Mouse (Mus musculus): ENCODE measurements around the gene Ranbp10.
A peak's percentile ranks its signal among the peaks of the same experiment; 100 is the strongest.

The Ranbp10 gene

DNA sequence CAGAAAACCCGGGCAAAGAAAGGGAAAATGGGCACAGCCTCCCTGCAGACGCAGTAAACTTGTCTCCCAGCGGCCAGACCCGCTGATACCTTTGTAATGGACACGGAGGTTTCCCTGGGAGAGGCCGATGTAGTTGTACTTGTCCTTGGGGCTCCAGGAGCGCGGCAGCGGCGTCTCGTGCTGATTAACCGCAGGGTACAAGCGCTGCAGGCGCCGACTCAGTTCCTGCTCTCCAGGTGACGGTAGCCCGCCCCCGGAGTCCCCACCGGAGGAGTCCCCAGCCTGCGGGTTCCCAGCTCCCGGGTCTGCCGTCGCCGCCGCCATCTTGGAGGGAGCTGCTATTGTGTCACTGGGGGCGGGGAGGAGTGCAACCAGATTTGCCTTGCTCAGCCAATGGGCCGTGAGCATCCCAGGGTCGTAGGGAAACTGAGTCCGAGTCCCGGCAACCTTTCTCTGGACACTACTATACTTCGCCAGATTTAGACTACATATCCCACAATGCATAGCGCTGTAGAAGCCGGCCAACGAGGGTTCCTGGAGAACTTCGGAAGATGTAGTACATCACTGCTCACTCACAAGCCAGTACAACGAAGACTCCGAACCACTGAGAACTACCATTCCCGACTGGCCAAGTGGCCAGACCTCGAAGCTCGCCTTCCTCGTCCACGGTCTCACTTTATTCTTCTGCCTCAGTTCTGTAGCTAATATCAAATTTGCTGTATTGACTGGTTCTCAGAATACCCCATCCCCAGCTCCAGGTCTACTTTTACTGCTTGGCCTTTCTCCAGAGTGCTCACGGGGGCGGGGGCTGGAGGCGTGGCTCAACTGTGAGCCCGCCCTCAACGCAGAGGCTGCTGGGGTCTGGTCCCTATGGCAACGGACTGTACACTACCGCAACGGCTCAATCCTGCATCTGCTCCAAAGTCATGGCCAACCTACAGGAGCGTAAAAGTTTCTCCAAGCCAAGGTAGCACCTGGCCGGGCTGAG lies at the start of gene Ranbp10, which contains the start of gene Tsnaxip1:
Ranbp10 (minus strand) TSS at position 490 of the 988 bp plus-strand sequence.
Tsnaxip1 (plus strand) TSS at position 871 of the 988 bp plus-strand sequence.
- peak; percentile 83 to 92 for DNase-seq (ENCODE audit: low spot score in 2 of 2)

- no peak for DNase-seq (ENCODE audit: low spot score in 2 of 2)
Measured at GRCm38 (mm10) chr8:105874301-105874700, 47.2 kb upstream of the Ranbp10 start.

GRCm38 (mm10) chr8:105866364-105867029 lies 39.3 kb upstream of the Ranbp10 start:
- DNase-seq (ENCODE audit: low spot score in 2 of 2) = no peak

GRCm38 (mm10) chr8:105861951-105862350 lies 34.8 kb upstream of the Ranbp10 start:
- peak in 1 of 2 experiments; percentile 11 for DNase-seq (ENCODE audit: low spot score in 2 of 2)

GRCm38 (mm10) chr8:105860143-105860981 lies 33.2 kb upstream of the Ranbp10 start, which contains the start of gene Nutf2:
Gene Nutf2 (plus strand): TSS chr8:105860580.
- DNase-seq (ENCODE audit: low spot score in 2 of 2) = peak; percentile 75 to 87

GRCm38 (mm10) chr8:105859314-105859713 lies 32.2 kb upstream of the Ranbp10 start:
- DNase-seq (ENCODE audit: low spot score in 2 of 2) = no peak

DNA sequence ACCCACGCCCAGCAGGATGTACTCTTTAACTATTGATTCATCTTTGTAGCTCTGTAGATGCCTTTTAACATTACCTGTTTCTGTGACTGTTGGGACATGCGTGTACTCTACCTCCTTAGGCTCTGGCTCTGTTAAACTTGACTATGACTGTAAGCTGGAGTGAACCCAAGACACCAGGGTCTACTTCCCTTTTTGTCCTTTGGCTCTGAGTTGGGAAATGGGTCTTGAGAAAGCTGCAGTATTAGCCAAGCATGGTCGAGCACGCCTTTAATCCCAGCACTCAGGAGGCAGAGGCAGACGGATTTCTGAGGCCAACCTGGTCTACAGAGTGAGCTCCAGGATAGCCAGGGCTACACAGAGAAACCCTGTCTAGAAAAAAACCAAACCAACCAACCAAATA lies 31.3 kb upstream of the Ranbp10 start:
- DNase-seq (ENCODE audit: low spot score in 2 of 2) = no peak

DNA sequence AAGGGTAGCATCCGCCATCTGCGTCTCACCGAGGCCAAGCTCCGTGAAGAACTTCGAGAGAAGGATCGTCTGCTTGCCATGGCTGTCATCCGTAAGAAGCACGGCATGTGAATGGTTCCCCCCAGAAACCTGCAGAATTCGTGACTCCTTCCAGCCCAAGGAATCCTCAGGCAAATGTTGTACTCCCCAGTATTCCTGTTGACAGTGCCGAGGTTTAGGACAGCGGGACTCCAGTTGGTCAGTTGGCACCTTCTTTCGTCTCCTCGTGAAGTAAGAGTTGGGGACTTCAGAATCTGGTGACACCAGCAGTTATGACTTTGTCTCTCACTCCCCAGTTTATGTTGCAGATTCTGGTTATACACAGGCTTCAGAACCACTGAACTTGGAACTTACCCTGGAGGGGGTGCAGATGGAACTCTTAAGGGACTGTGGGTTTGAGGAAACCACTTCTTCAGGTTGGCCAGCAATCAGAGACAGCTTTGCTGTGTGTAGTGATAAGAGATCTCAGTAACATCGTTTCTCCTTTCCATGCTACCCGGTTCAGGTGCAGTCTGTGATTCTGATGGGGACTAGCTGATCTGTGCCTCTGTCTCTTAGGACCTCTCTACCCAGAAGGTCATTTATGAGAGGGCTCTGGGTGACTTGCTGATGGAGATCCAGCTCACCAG lies 29.2 kb upstream of the Ranbp10 start:
- no peak for DNase-seq (ENCODE audit: low spot score in 2 of 2)

DNA sequence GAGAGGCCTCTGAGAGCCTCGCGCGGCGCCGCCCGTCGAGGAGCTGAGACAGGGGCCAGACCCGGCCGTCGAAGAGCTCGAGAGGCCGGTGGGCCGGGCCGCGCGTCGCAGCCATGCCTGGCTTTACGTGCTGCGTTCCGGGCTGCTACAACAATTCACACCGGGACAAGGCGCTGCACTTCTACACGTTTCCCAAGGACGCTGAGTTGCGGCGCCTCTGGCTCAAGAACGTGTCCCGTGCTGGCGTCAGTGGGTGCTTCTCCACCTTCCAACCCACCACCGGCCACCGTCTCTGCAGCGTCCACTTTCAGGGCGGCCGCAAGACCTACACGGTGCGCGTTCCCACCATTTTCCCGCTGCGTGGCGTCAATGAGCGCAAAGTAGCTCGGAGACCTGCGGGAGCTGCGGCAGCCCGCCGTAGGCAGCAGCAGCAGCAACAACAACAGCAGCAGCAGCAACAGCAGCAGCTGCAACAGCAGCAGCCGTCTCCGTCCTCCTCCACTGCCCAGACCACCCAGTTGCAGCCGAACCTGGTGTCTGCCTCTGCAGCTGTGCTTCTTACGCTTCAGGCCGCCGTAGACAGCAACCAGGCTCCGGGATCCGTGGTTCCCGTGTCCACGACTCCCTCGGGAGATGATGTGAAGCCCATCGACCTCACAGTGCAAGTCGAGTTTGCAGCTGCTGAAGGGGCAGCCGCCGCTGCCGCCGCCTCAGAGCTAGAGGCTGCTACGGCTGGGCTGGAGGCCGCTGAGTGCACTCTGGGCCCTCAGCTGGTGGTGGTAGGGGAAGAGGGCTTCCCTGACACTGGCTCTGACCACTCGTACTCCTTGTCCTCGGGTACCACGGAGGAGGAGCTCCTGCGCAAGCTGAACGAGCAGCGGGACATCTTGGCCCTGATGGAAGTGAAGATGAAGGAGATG lies 28.4 kb upstream of the Ranbp10 start:
- peak in 1 of 2 experiments; percentile 47 for DNase-seq (ENCODE audit: low spot score in 2 of 2)

GRCm38 (mm10) chr8:105854715-105855216 lies 27.6 kb upstream of the Ranbp10 start, which contains the start of gene Thap11:
Gene Thap11 (plus strand): TSS chr8:105855132.
- peak; percentile 77 to 89 for DNase-seq (ENCODE audit: low spot score in 2 of 2)

GRCm38 (mm10) chr8:105854303-105854702 lies 27.2 kb upstream of the Ranbp10 start:
- DNase-seq (ENCODE audit: low spot score in 2 of 2) = no peak

GRCm38 (mm10) chr8:105853178-105853577 lies 26.0 kb upstream of the Ranbp10 start, which contains the start of gene Cenpt:
Gene Cenpt (minus strand): TSS chr8:105853278.
- DNase-seq (ENCODE audit: low spot score in 2 of 2) = no peak

GRCm38 (mm10) chr8:105852146-105852729 lies 25.1 kb upstream of the Ranbp10 start:
- DNase-seq (ENCODE audit: low spot score in 2 of 2) = no peak

DNA sequence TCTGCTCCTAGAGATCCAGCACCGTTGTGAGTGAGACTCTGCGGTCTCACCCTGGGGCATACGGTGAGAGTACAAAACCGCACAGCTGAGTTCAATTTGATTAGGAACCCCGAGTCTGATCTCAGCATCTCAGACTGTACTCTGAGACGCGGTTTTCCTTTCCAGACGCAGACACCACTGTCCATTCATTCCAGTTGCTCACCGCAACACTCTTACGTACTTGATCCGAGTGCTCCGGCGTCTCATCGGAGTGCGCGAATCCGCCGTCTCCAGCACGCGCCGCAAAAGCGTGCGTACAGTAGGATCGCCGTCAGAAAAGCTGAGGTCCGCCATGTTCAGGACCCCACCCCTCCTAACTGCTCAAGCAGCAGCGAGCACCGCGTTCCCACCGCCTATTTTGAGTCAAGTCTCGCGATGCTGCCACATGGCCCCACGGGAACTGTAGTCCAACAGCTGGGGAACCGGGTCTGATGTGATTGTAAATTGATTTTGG lies 24.5 kb upstream of the Ranbp10 start:
- peak; percentile 83 to 90 for DNase-seq (ENCODE audit: low spot score in 2 of 2)

DNA sequence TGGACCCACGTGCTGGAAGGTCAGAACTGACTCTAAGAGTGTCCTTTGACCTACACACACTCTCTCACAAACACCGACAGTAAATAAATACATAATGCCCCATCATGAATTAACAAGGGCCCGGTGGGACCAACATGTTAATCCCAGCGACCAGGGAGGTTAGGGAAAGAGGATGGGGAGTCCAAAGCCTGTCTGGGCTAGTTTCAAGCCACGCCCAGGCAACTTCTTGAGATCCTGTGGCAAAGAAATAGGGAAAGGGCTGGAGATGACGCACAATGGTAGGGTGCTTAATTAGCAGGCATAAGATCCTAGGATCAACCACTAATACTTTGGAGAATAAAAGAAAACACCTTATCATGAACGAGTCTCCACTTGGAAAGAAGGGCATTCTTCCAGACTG lies 23.5 kb upstream of the Ranbp10 start:
- DNase-seq (ENCODE audit: low spot score in 2 of 2) = no peak

GRCm38 (mm10) chr8:105850014-105850413 lies 22.9 kb upstream of the Ranbp10 start:
- no peak for DNase-seq (ENCODE audit: low spot score in 2 of 2)

GRCm38 (mm10) chr8:105846678-105847077 lies 19.5 kb upstream of the Ranbp10 start:
- DNase-seq (ENCODE audit: low spot score in 2 of 2) = no peak

- DNase-seq (ENCODE audit: low spot score in 2 of 2) = no peak
Measured at GRCm38 (mm10) chr8:105839209-105839608, 12.1 kb upstream of the Ranbp10 start.

DNA sequence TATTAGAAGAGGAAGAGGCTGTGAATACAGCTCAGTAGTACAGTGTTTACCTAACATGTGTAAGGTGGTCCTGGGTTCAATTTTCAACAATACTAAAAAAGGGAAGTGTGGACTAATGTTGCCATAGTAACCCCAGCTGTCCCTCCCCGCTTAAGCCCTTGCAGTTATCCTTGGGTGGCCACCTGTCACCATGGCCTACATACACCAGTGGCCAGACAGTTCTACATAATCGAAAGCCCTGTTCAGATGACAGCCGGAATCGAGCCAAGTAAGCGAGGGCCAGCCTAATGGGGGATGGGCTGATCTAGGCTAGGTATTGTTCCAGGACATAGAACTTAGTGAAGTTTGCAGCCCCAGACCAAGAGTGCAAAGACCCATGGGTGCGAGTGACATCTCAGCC lies 9.8 kb upstream of the Ranbp10 start:
- no peak for DNase-seq (ENCODE audit: low spot score in 2 of 2)

All from cerebellum, postnatal 4 days (tissue).